Mouse (Mus musculus) erythroblast, embryonic 14.5 days (primary cell): ENCODE measurements around the gene Tnnt2. TPM values are rescaled to one million over a fixed set of nuclear protein-coding genes. Genes with fewer than 3 reads are reported as not detected.

Experiments used
- H3K27me3 ChIP-seq: 2 replicates; pipeline ENCODE4 v1.6.1; 2012; ENCODE audit warnings: inconsistent platforms; ENCODE audit not compliant: control insufficient read depth
- H3K36me3 ChIP-seq: 2 replicates; pipeline ENCODE4 v1.6.1; 2012; ENCODE audit warnings: mild to moderate bottlenecking, inconsistent platforms; ENCODE audit not compliant: control insufficient read depth
- H3K4me1 ChIP-seq: 2 replicates; pipeline ENCODE4 v1.6.1; 2012; ENCODE audit warnings: inconsistent platforms; ENCODE audit not compliant: control insufficient read depth
- H3K4me3 ChIP-seq: replicated peaks from 2 replicates; pipeline ENCODE3; 2012; ENCODE audit warnings: moderate library complexity, mild to moderate bottlenecking, inconsistent platforms
- H3K9me3 ChIP-seq: 2 replicates; pipeline ENCODE4 v1.6.1; 2012; ENCODE audit warnings: low read length, inconsistent platforms, mixed read lengths; ENCODE audit not compliant: control insufficient read depth
- GATA1 ChIP-seq: IDR thresholded peaks from 2 replicates; pipeline ENCODE4 v1.6.1; 2012; ENCODE audit warnings: low read length, inconsistent platforms, mixed read lengths
- TAL1 ChIP-seq: IDR thresholded peaks from 3 replicates; pipeline ENCODE4 v1.6.1; 2012; ENCODE audit warnings: low read length, inconsistent platforms, mixed read lengths
- polyA plus RNA-seq: library from polyadenylated mRNA; stranded (reverse); fragments of >175 nt; gene quantifications from 2 replicates; pipeline ENCODE4 v1.2.3, GENCODE M21; 2012

Gene Tnnt2
- polyA plus RNA-seq, result 0.01 TPM in 1 of 2 replicates, not detected in the other

- Histone ChIP-seq H3K27me3 (peaks cover 7% of the 10 kb centered on the region), H3K9me3 (no peaks in the 10 kb centered on the region), H3K4me3 (no peak within 1 kb of the TSS), H3K36me3 (no peaks in the 10 kb centered on the region), H3K4me1 (no peaks in the 10 kb centered on the region)
- TF ChIP-seq GATA1 (no peak), TAL1 (no peak)
These were observed at the start of gene Tnnt2 for GRCm38 (mm10) chr1:135835716-135836483. Gene Tnnt2, plus strand, starts transcription at chr1:135836354.

GRCm38 (mm10) chr1:135787799-135788198 lies 48.4 kb upstream of the Tnnt2 start:
- H3K9me3 ChIP-seq, result no peaks in the 10 kb centered on the region
- peaks cover 17% of the 10 kb centered on the region for H3K4me1 ChIP-seq
- TF ChIP-seq GATA1 (no peak), TAL1 (no peak)

GRCm38 (mm10) chr1:135788708-135789107 lies 47.4 kb upstream of the Tnnt2 start:
- peak overlapping the region; percentile 25 for H3K4me3 ChIP-seq
- peaks cover 17% of the 10 kb centered on the region for H3K27me3 ChIP-seq
- peaks cover 17% of the 10 kb centered on the region for H3K4me1 ChIP-seq
- no peaks in the 10 kb centered on the region for H3K36me3 ChIP-seq
- TF ChIP-seq GATA1, result no peak
- no peak for TF ChIP-seq TAL1
- no peaks in the 10 kb centered on the region for H3K9me3 ChIP-seq

More at GRCm38 (mm10) chr1:135787799-135788198, 48.4 kb upstream of the Tnnt2 start:
- H3K36me3 ChIP-seq, result no peaks in the 10 kb centered on the region
- peaks cover 12% of the 10 kb centered on the region for H3K27me3 ChIP-seq
- no peak overlapping the region for H3K4me3 ChIP-seq

- TF ChIP-seq GATA1, result no peak
- no peak for TF ChIP-seq TAL1
These were observed 46.3 kb upstream of the Tnnt2 start for GRCm38 (mm10) chr1:135789815-135790214.

GRCm38 (mm10) chr1:135792143-135792939 lies 43.8 kb upstream of the Tnnt2 start:
- no peaks in the 10 kb centered on the region for H3K36me3 ChIP-seq
- no peak overlapping the region for H3K4me3 ChIP-seq
- no peaks in the 10 kb centered on the region for H3K9me3 ChIP-seq
- peaks cover 41% of the 10 kb centered on the region for H3K27me3 ChIP-seq
- H3K4me1 ChIP-seq, result peaks cover 17% of the 10 kb centered on the region
- no peak for TF ChIP-seq TAL1
- no peak for TF ChIP-seq GATA1

More at GRCm38 (mm10) chr1:135789815-135790214, 46.3 kb upstream of the Tnnt2 start:
- Histone ChIP-seq H3K9me3 (no peaks in the 10 kb centered on the region), H3K36me3 (no peaks in the 10 kb centered on the region), H3K4me3 (no peak overlapping the region), H3K4me1 (peaks cover 17% of the 10 kb centered on the region), H3K27me3 (peaks cover 29% of the 10 kb centered on the region)

GRCm38 (mm10) chr1:135793370-135794215 lies 42.6 kb upstream of the Tnnt2 start:
- no peaks in the 10 kb centered on the region for H3K36me3 ChIP-seq
- TF ChIP-seq TAL1 (no peak), GATA1 (no peak)
- peaks cover 41% of the 10 kb centered on the region for H3K27me3 ChIP-seq
- no peaks in the 10 kb centered on the region for H3K9me3 ChIP-seq
- no peak overlapping the region for H3K4me3 ChIP-seq
- peaks cover 8% of the 10 kb centered on the region for H3K4me1 ChIP-seq

GRCm38 (mm10) chr1:135794216-135795134 lies 41.7 kb upstream of the Tnnt2 start:
- Histone ChIP-seq H3K36me3 (no peaks in the 10 kb centered on the region), H3K4me3 (no peak overlapping the region), H3K9me3 (no peaks in the 10 kb centered on the region), H3K4me1 (peaks cover 3% of the 10 kb centered on the region), H3K27me3 (peaks cover 41% of the 10 kb centered on the region)
- TF ChIP-seq TAL1 (no peak), GATA1 (no peak)

GRCm38 (mm10) chr1:135798492-135798891 lies 37.7 kb upstream of the Tnnt2 start:
- peaks cover 26% of the 10 kb centered on the region for H3K27me3 ChIP-seq
- H3K4me1 ChIP-seq, result peaks cover 10% of the 10 kb centered on the region
- no peak for TF ChIP-seq TAL1
- TF ChIP-seq GATA1, result no peak
- H3K4me3 ChIP-seq, result no peak overlapping the region
- H3K9me3 ChIP-seq, result no peaks in the 10 kb centered on the region
- H3K36me3 ChIP-seq, result no peaks in the 10 kb centered on the region
